Mouse (Mus musculus): Measurements from ENCODE around the gene Ccdc189. TPM values are rescaled to one million over a fixed set of nuclear protein-coding genes. Genes with fewer than 3 reads are reported as not detected.

The Ccdc189 gene
- polyA plus RNA-seq, 1 experiment from 2014 or later, result 23.6 TPM

- Histone ChIP-seq H3K4me2 (ENCODE audit: low read depth, low read length) (no peak overlapping the region), H3K27me3 (ENCODE audit: control insufficient read depth, insufficient read depth, low read depth, low read length) (no peaks in the 10 kb centered on the region), H3K9ac (ENCODE audit: low read length) (no peak overlapping the region), H3K4me3 (ENCODE audit: low read length) (no peak overlapping the region), H3K36me3 (ENCODE audit: control insufficient read depth, insufficient read depth, low read length) (peaks cover 29% of the 10 kb centered on the region), H3K27ac (ENCODE audit: low read length) (no peak overlapping the region), H3K9me3 (ENCODE audit: control insufficient read depth, low read length) (no peaks in the 10 kb centered on the region), H3K4me1 (replicated peaks; ENCODE audit: control insufficient read depth, insufficient read depth, low read length) (peaks cover 2% of the 10 kb centered on the region; the same call in 1 of the 2 replicates)
- 91% methylated on average over 2 of the region's 2 CpGs for WGBS
- ATAC-seq (ENCODE audit: low read depth), result no peak
Measured at GRCm38 (mm10) chr7:127602903-127603302, 14.5 kb upstream of the Ccdc189 start.

GRCm38 (mm10) chr7:127601735-127602134, 13.3 kb upstream of the Ccdc189 start:
- peaks cover 33% of the 10 kb centered on the region for H3K36me3 ChIP-seq (ENCODE audit: control insufficient read depth, insufficient read depth, low read length)
- H3K4me1 ChIP-seq (replicated peaks; ENCODE audit: control insufficient read depth, insufficient read depth, low read length), result no peaks in the 10 kb centered on the region; the same call in 1 of the 2 replicates
- no peaks in the 10 kb centered on the region for H3K27me3 ChIP-seq (ENCODE audit: control insufficient read depth, insufficient read depth, low read depth, low read length)
- H3K9me3 ChIP-seq (ENCODE audit: control insufficient read depth, low read length), result no peaks in the 10 kb centered on the region
- H3K27ac ChIP-seq (ENCODE audit: low read length), result no peak overlapping the region
- no peak overlapping the region for H3K4me3 ChIP-seq (ENCODE audit: low read length)
- H3K4me2 ChIP-seq (ENCODE audit: low read depth, low read length), result no peak overlapping the region
- no peak for ATAC-seq (ENCODE audit: low read depth)
- no peak overlapping the region for H3K9ac ChIP-seq (ENCODE audit: low read length)
- 82% methylated on average over 4 of the region's 4 CpGs for WGBS

GRCm38 (mm10) chr7:127600612-127601011, 12.2 kb upstream of the Ccdc189 start:
- H3K27me3 ChIP-seq (ENCODE audit: control insufficient read depth, insufficient read depth, low read depth, low read length), result no peaks in the 10 kb centered on the region
- peaks cover 44% of the 10 kb centered on the region for H3K36me3 ChIP-seq (ENCODE audit: control insufficient read depth, insufficient read depth, low read length)
- H3K9me3 ChIP-seq (ENCODE audit: control insufficient read depth, low read length), result no peaks in the 10 kb centered on the region
- no peak overlapping the region for H3K4me2 ChIP-seq (ENCODE audit: low read depth, low read length)
- no peaks in the 10 kb centered on the region for H3K4me1 ChIP-seq (replicated peaks; ENCODE audit: control insufficient read depth, insufficient read depth, low read length)
- WGBS, result 88% methylated on average over 7 of the region's 7 CpGs
- ATAC-seq (ENCODE audit: low read depth), result no peak
- H3K4me3 ChIP-seq (ENCODE audit: low read length), result no peak overlapping the region
- H3K27ac ChIP-seq (ENCODE audit: low read length), result no peak overlapping the region
- no peak overlapping the region for H3K9ac ChIP-seq (ENCODE audit: low read length)

- Histone ChIP-seq H3K4me3 (ENCODE audit: low read length) (no peak overlapping the region), H3K27me3 (ENCODE audit: control insufficient read depth, insufficient read depth, low read depth, low read length) (no peaks in the 10 kb centered on the region), H3K27ac (ENCODE audit: low read length) (no peak overlapping the region), H3K4me2 (ENCODE audit: low read depth, low read length) (no peak overlapping the region), H3K9me3 (ENCODE audit: control insufficient read depth, low read length) (no peaks in the 10 kb centered on the region), H3K36me3 (ENCODE audit: control insufficient read depth, insufficient read depth, low read length) (peaks cover 68% of the 10 kb centered on the region), H3K9ac (ENCODE audit: low read length) (no peak overlapping the region), H3K4me1 (replicated peaks; ENCODE audit: control insufficient read depth, insufficient read depth, low read length) (no peaks in the 10 kb centered on the region)
- ATAC-seq (ENCODE audit: low read depth), result no peak
- 94% methylated on average over 17 of the region's 17 CpGs for WGBS
Measured at GRCm38 (mm10) chr7:127596747-127597146, 8.4 kb upstream of the Ccdc189 start.

- ATAC-seq (ENCODE audit: low read depth), result no peak
- Histone ChIP-seq H3K27me3 (ENCODE audit: control insufficient read depth, insufficient read depth, low read depth, low read length) (no peaks in the 10 kb centered on the region), H3K4me1 (replicated peaks; ENCODE audit: control insufficient read depth, insufficient read depth, low read length) (peaks cover 9% of the 10 kb centered on the region), H3K36me3 (ENCODE audit: control insufficient read depth, insufficient read depth, low read length) (peaks cover 60% of the 10 kb centered on the region), H3K27ac (ENCODE audit: low read length) (no peak overlapping the region), H3K9me3 (ENCODE audit: control insufficient read depth, low read length) (no peaks in the 10 kb centered on the region), H3K4me2 (ENCODE audit: low read depth, low read length) (no peak overlapping the region), H3K9ac (ENCODE audit: low read length) (no peak overlapping the region), H3K4me3 (ENCODE audit: low read length) (no peak overlapping the region)
- 85% methylated on average over 14 of the region's 14 CpGs for WGBS
Measured at GRCm38 (mm10) chr7:127592575-127592974, 4.2 kb upstream of the Ccdc189 start.

GRCm38 (mm10) chr7:127591108-127591507, 2.7 kb upstream of the Ccdc189 start:
- Histone ChIP-seq H3K9me3 (ENCODE audit: control insufficient read depth, low read length) (no peaks in the 10 kb centered on the region), H3K4me3 (ENCODE audit: low read length) (no peak overlapping the region), H3K4me2 (ENCODE audit: low read depth, low read length) (no peak overlapping the region), H3K27ac (ENCODE audit: low read length) (no peak overlapping the region), H3K27me3 (ENCODE audit: control insufficient read depth, insufficient read depth, low read depth, low read length) (no peaks in the 10 kb centered on the region), H3K9ac (ENCODE audit: low read length) (no peak overlapping the region), H3K4me1 (replicated peaks; ENCODE audit: control insufficient read depth, insufficient read depth, low read length) (peaks cover 16% of the 10 kb centered on the region), H3K36me3 (ENCODE audit: control insufficient read depth, insufficient read depth, low read length) (peaks cover 53% of the 10 kb centered on the region)
- WGBS, result 82% methylated on average over 10 of the region's 10 CpGs
- no peak for ATAC-seq (ENCODE audit: low read depth)

GRCm38 (mm10) chr7:127589637-127590036, 1.2 kb upstream of the Ccdc189 start:
- H3K27ac ChIP-seq (ENCODE audit: low read length), result no peak overlapping the region
- H3K36me3 ChIP-seq (ENCODE audit: control insufficient read depth, insufficient read depth, low read length), result peaks cover 38% of the 10 kb centered on the region
- no peaks in the 10 kb centered on the region for H3K27me3 ChIP-seq (ENCODE audit: control insufficient read depth, insufficient read depth, low read depth, low read length)
- ATAC-seq (ENCODE audit: low read depth), result no peak
- peak overlapping the region; percentile 95 for H3K9ac ChIP-seq (ENCODE audit: low read length)
- H3K4me1 ChIP-seq (replicated peaks; ENCODE audit: control insufficient read depth, insufficient read depth, low read length), result peaks cover 16% of the 10 kb centered on the region
- H3K4me3 ChIP-seq (ENCODE audit: low read length), result peak overlapping the region; percentile 93
- H3K9me3 ChIP-seq (ENCODE audit: control insufficient read depth, low read length), result no peaks in the 10 kb centered on the region
- 89% methylated on average over 9 of the region's 9 CpGs for WGBS
- peak overlapping the region; percentile 82 for H3K4me2 ChIP-seq (ENCODE audit: low read depth, low read length)

- H3K4me1 ChIP-seq (replicated peaks; ENCODE audit: control insufficient read depth, insufficient read depth, low read length), result peaks cover 16% of the 10 kb centered on the region
- peaks cover 32% of the 10 kb centered on the region for H3K36me3 ChIP-seq (ENCODE audit: control insufficient read depth, insufficient read depth, low read length)
- H3K27me3 ChIP-seq (ENCODE audit: control insufficient read depth, insufficient read depth, low read depth, low read length), result no peaks in the 10 kb centered on the region
- WGBS, result 3% methylated on average over 29 of the region's 29 CpGs
- peak overlapping the region; percentile 68 for H3K27ac ChIP-seq (ENCODE audit: low read length)
- peak overlapping the region; percentile 82 for H3K4me2 ChIP-seq (ENCODE audit: low read depth, low read length)
- peak overlapping the region; percentile 93 for H3K4me3 ChIP-seq (ENCODE audit: low read length)
- H3K9ac ChIP-seq (ENCODE audit: low read length), result peak overlapping the region; percentile 95
- no peaks in the 10 kb centered on the region for H3K9me3 ChIP-seq (ENCODE audit: control insufficient read depth, low read length)
- no peak for ATAC-seq (ENCODE audit: low read depth)
Measured at GRCm38 (mm10) chr7:127588901-127589300, 506 bp upstream of the Ccdc189 start.

- 45% methylated on average over 5 of the region's 5 CpGs for WGBS
- H3K27me3 ChIP-seq (ENCODE audit: control insufficient read depth, insufficient read depth, low read depth, low read length), result no peaks in the 10 kb centered on the region
- H3K4me3 ChIP-seq (ENCODE audit: low read length), result peak overlapping the region; percentile 93
- ATAC-seq (ENCODE audit: low read depth), result no peak
- peak overlapping the region; percentile 61 for H3K9ac ChIP-seq (ENCODE audit: low read length)
- peaks cover 16% of the 10 kb centered on the region for H3K4me1 ChIP-seq (replicated peaks; ENCODE audit: control insufficient read depth, insufficient read depth, low read length)
- H3K36me3 ChIP-seq (ENCODE audit: control insufficient read depth, insufficient read depth, low read length), result peaks cover 31% of the 10 kb centered on the region
- H3K9me3 ChIP-seq (ENCODE audit: control insufficient read depth, low read length), result no peaks in the 10 kb centered on the region
- peak overlapping the region; percentile 82 for H3K4me2 ChIP-seq (ENCODE audit: low read depth, low read length)
- peak overlapping the region; percentile 61 for H3K27ac ChIP-seq (ENCODE audit: low read length)
Measured at GRCm38 (mm10) chr7:127587196-127587595, 1.2 kb downstream of the Ccdc189 start.

- Histone ChIP-seq H3K4me3 (ENCODE audit: low read length) (no peak overlapping the region), H3K4me2 (ENCODE audit: low read depth, low read length) (no peak overlapping the region), H3K9me3 (ENCODE audit: control insufficient read depth, low read length) (no peaks in the 10 kb centered on the region), H3K27me3 (ENCODE audit: control insufficient read depth, insufficient read depth, low read depth, low read length) (no peaks in the 10 kb centered on the region), H3K36me3 (ENCODE audit: control insufficient read depth, insufficient read depth, low read length) (peaks cover 24% of the 10 kb centered on the region), H3K4me1 (replicated peaks; ENCODE audit: control insufficient read depth, insufficient read depth, low read length) (peaks cover 16% of the 10 kb centered on the region), H3K27ac (ENCODE audit: low read length) (no peak overlapping the region), H3K9ac (ENCODE audit: low read length) (no peak overlapping the region)
- 86% methylated on average over 6 of the region's 6 CpGs for WGBS
- ATAC-seq (ENCODE audit: low read depth), result no peak
Measured at GRCm38 (mm10) chr7:127586149-127586548, 2.2 kb downstream of the Ccdc189 start.
